Mouse (Mus musculus): ENCODE data around the gene Cacng5.
A peak's percentile ranks its signal among the peaks of the same experiment; 100 is the strongest.

Gene Cacng5

GRCm38 (mm10) chr11:107914634-107915226, at the start of gene Cacng5:
Cacng5 (minus strand) TSS chr11:107915055.
- DNase-seq, result no peak

- no peak for DNase-seq
Observed at GRCm38 (mm10) chr11:107957566-107958350, 42.9 kb upstream of the Cacng5 start.

GRCm38 (mm10) chr11:107955191-107956062, 40.6 kb upstream of the Cacng5 start:
- no peak for DNase-seq

- DNase-seq, result peak; percentile 21
Observed at GRCm38 (mm10) chr11:107951431-107951830, 36.6 kb upstream of the Cacng5 start.

- DNase-seq, result no peak
Observed at GRCm38 (mm10) chr11:107950658-107951057, 35.8 kb upstream of the Cacng5 start.

GRCm38 (mm10) chr11:107950211-107950610, 35.4 kb upstream of the Cacng5 start:
- no peak for DNase-seq

- no peak for DNase-seq
Observed at GRCm38 (mm10) chr11:107947951-107948350, 33.1 kb upstream of the Cacng5 start.

GRCm38 (mm10) chr11:107946823-107947222, 32.0 kb upstream of the Cacng5 start:
- no peak for DNase-seq

GRCm38 (mm10) chr11:107936929-107937328, 22.1 kb upstream of the Cacng5 start:
- no peak for DNase-seq

GRCm38 (mm10) chr11:107931721-107932120, 16.9 kb upstream of the Cacng5 start:
- DNase-seq, result no peak

GRCm38 (mm10) chr11:107931288-107931687, 16.4 kb upstream of the Cacng5 start:
- no peak for DNase-seq

- DNase-seq, result no peak
Observed at GRCm38 (mm10) chr11:107929712-107930111, 14.9 kb upstream of the Cacng5 start.

- DNase-seq, result no peak
Observed at GRCm38 (mm10) chr11:107919852-107920508, 5.1 kb upstream of the Cacng5 start.

GRCm38 (mm10) chr11:107917721-107918235, 2.9 kb upstream of the Cacng5 start:
- no peak for DNase-seq

- peak; percentile 6 for DNase-seq
Observed at GRCm38 (mm10) chr11:107913317-107913716, 1.5 kb downstream of the Cacng5 start.

GRCm38 (mm10) chr11:107905364-107905763, 9.5 kb downstream of the Cacng5 start:
- no peak for DNase-seq

- DNase-seq, result peak; percentile 17
Observed at GRCm38 (mm10) chr11:107903966-107904605, 10.8 kb downstream of the Cacng5 start.

GRCm38 (mm10) chr11:107900470-107900869, 14.4 kb downstream of the Cacng5 start:
- no peak for DNase-seq

GRCm38 (mm10) chr11:107898698-107899097, 16.2 kb downstream of the Cacng5 start:
- no peak for DNase-seq

- DNase-seq, result no peak
Observed at GRCm38 (mm10) chr11:107895635-107896034, 19.2 kb downstream of the Cacng5 start.

GRCm38 (mm10) chr11:107891377-107891776, 23.5 kb downstream of the Cacng5 start:
- DNase-seq, result no peak

- DNase-seq, result no peak
Observed at GRCm38 (mm10) chr11:107887342-107887741, 27.5 kb downstream of the Cacng5 start.
